Mouse (Mus musculus) cerebellum, adult 11 months (tissue): ENCODE measurements around the gene Gm45234.

ENCODE experiments used
- DNase-seq: peaks from one replicate; pipeline ENCODE4 v3.0.0; 2022

The Gm45234 gene

DNA sequence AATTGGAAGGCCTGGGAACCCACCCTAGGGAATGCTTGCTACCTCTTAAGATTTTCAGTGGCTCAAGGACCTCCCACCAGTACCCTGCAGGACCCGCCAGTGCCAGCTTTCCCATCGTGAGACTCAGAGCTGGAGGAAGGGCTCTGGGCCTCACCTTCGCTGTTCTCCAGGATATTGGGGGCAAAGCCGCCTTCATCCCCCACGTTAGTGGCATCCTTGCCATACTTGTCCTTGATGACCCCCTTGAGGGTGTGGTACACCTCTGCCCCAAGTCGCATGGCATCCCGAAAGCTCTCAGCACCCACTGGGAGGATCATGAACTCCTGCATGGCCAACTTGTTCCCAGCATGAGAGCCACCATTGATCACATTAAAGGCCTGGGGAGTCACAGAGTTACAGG lies 10.1 kb upstream of the Gm45234 start:
- DNase-seq = no peak

DNA sequence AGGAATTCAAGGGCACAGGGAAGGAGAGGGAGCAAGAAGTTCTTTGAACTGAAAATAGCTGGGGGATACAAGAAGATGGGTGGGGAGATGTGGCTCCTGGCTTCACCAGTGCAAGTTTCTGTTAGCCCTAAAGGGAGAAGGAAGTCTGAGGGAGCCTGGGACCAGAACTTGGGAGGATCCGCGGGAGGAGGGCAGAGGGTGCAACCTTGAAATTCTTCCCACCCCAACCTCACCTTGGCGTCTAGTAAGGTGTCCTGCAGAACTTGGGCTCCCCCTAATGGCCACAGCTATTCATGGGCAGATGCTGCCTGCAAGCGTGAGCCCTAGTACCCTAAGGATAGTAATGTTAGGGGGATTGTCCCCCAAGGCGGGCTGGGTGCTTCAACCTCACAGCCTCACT lies 3.4 kb upstream of the Gm45234 start:
- peak; percentile 83 for DNase-seq

DNA sequence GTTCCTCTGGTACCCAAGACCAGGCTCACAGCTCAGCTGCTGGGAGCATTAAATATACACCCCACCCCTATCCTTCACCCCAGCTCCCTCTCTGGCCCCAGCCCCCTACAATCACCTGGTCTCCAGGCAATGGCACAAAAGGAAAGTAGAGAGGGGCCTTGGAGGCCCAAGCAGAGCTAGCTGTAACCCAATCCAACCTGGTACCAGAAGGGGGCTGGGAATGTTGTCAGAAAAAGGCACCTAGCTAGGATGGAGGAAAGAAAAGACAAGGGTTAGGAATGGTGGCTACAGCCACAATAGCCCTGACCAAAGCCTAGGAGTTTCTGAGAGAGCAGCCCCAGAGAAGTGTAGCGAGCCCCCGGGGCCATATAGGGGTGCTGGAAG lies 3.0 kb upstream of the Gm45234 start:
- DNase-seq = peak; percentile 30

DNA sequence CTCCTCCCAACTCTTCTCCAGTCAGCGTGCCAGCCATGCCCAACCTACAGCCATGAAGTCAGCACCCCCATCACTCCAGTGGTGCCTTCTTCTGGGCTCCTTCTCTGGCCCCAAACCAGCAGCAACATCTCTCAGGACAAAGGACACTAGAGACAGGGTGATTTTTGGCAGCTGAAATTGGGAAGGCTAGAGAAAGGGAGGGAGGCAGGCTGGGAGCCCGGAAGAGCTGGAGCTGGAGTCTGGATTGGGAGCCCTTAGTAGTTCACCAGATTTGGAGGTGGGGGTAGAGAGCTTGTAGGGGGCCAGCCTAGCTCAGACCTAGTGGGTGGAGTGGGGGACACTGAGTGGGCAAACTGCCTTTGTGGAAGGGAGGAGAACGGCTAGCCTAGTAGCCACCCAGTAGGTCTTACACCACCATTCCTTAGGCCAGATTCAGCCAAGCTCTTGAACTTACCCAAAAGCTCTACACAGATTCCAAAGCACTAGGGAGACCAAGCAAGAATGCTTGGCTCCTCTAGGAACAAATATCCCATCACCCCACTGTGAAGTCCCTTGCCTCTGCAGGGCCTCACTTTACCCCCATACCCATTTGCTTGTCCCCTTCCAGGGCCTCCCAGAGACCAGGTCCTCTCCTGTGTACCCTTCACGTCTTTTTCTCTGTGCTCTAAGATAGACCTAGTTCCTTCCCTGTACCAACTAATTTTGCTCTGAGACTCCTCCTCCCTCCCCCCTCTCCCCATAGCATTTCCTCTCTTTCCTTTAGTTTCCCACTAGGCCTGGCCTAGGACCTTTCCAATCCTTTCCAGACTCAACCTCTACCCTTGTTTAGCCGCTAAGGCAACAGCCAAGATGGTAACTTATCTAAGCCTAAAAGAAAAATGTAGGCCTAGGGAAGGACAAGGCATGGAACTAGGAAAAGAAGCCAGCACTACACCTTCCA lies 2.4 kb upstream of the Gm45234 start:
- peak; percentile 66 for DNase-seq

DNA sequence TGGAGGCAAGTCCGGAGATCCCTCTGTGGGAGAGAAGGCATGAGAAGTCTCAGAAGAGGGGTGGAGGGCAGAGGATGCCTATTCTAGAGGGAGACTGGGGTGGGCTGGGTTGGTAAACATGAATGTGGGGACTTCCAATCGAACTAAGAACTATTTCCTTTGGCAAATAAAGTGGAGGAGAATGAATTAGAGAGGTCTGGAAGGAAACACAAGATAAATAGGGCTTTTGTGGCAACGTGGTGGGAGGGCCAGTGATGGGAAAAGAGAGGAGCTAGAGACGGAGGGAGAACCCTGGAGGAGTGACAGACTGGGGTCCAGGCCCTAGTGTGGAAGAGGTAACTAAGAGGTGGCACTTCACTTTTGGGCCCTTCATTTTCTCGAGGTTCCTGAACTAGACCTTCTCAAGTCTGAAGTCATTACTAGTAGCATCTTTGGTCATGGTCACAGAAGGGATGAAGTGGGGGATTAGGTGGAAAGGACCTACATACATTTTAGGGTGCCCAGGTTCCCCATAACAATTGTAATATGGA lies 1.6 kb upstream of the Gm45234 start:
- no peak for DNase-seq

DNA sequence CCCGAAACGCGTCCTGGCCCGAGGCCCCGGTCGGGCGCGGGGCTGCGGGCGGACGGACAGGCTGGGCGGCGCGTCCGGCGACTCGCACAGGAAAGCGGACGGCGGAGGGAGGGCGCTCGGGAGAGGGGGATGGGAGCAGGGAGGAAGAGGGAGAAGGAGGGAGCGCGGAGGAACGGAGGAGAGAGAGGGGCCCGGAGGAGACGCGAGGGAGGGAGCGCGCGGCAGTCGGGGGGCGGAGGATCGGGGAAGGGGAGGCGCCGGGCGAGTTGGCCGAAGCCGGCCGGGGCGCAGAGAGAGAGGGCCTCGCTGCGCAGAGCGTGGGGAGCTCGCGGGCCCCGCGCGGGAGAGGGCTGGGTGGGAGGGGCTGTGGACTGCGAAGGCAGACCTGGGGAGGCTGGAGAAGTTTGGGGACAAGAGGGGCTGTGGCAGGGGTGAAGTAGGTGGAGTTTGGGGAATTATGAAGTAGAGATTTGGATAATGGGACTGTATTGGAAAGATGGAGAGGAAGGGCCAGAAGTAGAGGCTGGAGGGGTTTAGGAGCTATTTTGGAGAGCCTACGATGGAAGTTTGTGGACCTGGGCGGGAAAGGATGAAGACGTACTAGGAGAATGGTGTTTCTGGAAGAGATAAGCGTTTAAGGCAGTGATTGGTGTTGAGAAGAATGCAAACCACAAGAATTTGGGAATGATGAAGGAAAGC lies 980 bp upstream of the Gm45234 start:
- peak; percentile 83 for DNase-seq

DNA sequence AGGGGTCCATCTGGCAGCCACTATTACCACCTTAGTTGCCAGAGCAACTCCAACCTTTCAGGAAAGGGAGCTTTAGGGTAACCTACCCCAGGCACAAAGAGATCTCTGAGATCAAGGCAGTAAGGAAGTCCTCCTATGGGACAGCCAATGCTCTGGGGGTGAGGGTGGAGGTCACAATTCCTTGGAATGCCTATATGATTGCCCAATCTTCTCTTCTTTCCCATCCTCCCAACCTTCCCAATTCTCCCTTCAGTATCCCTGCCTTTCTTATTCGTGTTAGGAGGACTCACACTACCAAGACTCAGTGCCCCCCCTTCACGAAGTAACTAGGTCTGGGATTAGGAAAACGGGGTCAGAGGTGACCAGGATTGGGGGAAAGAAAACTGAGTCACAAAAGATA lies 515 bp downstream of the Gm45234 start:
- no peak for DNase-seq

DNA sequence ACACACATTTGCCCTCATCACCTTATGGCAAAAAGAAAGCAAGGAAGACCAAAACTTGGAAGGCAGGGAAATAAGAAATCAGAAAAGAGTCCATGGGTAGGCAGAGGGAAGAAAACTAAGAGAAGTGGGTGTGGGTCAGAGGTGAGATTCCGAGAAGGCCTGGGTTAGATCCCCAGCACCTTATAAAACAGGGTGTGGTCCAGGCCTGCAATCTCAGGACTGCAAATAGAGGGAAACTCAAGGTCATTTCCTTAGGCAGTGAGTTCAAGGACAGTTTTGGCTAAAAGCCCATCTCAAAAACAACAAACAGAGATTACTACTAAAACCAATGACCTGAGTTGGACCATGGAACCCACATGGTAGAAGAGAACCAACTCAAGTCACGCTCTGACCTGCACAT lies 2.0 kb downstream of the Gm45234 start:
- no peak for DNase-seq

DNA sequence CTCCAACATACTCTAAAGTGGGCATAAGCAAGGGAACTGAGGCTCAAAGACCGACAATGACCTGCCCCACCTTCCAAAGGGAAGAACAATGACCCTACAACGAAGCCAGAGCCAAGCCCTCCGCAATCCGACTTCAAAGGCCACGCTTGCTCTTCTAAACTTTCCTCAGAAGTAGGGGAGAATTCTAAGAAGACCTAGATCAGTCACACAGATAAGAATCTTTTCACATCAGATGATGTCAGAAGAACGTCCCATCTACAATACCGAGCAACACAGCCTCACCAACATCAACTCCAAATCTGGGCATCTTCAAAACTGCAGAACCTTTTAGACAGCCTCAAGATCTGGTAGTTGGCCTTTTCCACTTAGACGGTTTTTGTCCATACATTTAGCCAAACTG lies 5.4 kb downstream of the Gm45234 start:
- DNase-seq = no peak

DNA sequence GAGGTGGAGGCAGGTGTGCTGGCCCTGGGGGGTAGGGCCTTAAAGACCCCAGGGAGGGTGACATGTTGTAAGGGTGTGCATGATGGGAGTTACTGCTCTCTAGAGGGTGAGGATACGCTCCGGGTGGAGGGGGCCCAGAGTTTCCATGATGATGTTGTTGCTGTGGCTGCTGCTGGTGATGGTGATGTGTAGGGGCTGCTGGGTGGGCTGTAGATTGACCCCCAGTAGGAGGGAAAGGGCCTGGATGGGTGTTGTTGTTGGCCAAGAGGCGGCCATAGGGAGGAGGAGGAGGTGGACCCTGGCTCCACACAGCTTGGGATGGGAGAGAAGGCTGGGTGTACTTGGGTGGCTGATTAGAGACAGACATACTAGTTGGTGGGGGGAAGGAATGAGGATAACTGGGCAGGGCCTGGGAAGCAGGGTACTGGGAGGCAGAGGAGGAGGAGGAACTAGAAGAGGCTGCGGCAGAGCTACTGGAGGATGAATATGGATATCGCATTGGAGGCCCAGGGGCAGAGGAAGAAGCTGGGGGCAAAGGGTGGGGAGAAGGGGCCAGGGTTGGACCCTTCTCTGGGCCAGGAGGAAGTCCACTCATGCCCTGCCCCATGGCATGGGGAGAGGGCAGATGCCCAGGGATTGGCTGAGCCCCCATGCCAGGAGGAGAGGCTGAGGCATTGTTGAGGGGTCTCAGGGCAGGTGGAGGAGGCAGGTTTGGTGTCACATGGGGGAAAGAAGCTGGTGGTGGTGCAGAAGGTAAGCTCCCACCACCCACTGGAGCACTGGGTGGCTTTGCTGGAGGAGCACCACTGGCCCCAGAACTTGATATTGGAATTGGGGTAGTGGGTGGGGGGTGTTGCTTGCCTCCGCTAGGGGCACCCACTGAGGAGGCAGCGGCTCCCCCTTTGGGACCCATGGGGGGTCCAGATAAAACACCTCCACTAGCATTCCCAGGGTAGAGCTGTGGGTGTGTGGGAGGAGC lies 8.9 kb downstream of the Gm45234 start:
- peak; percentile 38 for DNase-seq

DNA sequence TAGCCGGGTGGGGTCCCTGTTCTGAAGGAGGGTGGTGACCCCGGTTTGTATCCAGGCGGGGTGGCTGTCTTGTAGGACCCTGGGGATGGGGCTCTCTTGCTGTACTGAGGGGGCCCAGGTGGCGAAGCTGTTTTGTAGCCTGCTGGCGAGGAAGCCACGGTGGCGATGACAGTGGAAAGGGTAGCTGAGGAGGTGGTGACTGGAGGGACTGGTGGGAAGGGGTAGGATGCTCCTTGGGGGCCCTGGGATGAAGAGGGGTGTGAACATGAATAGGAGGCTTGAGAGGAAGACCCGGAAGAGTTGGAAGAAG lies 9.6 kb downstream of the Gm45234 start:
- no peak for DNase-seq

DNA sequence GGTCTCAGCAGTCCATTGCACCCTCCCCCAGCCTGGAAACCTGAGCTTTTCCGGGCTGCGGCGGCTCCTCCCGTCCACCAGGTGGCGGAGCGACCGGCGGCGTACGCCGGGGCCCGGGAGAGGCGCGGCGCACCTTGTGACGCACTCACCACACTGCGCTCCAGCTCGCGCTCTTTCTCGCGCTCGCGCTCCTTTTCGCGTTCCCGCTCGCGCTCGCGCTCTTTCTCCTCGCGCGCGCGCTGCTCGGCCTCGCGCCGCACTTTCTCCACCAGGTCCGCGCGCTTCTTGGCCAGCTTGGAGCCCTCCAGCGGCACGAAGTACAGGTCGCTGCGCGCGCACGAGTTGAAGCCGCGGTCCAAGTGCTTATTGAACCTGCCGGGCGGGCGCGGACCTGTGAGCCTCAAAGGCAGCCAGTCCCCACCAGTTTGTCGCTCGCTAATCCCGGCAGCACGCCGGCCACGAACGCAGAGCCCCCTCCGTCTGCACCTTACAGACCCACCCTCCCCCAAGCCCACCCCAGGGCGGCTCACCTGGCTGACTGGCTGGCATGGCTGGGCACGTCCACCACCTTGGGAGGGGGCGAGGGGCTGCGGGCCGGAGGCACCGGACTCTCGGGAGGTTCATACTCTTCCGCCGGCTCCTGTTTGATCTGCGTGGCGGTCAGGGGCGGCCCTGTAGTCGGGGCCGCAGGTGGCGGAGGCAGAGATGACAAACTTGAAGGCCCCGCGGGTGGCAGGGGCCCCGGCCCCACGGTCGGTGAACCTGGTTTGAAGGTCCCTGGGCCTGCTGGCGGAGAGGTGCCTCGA lies 10.1 kb downstream of the Gm45234 start:
- peak; percentile 97 for DNase-seq

DNA sequence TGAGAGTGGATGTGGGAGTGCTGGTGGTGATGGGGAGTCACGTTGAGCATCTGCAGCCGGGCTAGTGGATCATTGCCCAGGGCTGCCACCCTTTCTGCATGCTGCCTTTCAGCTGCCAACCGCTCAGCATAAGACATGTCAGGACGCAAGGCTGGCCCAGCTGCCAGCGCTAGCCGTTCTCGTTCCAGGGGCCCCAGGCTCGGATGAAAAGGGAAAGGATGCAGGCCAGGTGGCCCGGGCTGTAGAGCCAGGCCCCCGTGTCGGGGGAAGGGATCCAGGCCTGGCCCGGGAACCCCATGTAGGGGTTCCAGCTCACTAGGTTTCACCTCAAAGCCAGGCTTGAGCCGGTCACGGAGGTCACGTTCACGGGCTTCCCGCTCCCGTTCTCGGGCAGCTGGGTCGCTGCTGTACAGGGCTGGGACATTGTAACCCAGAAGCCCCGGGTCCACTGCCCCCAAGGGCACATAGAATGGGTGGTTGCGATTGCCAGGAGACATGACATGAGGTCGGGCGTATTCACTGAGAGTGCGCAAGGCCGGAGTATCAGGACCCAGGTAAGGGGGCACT lies 11.0 kb downstream of the Gm45234 start:
- DNase-seq = peak; percentile 70

DNA sequence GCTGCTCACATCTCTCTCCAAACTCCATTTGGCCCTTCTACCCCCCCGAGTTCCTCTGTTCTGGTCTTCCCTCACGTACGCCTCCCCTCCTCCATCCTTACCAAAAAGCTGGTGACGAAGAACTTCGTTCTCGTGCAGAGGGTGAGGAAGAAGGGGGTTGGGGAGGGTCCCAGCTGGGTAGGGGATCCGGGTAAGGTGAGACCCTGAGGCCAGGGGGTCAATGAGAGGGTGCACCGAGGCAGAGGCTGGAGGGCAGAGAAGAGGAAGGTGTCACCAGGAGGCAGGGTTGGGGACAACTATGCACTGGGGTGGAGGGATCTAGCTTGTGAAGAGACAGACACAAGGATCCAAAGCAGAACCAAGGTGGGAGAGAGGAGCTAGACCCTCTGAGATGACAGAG lies 12.2 kb downstream of the Gm45234 start:
- DNase-seq = peak; percentile 41

DNA sequence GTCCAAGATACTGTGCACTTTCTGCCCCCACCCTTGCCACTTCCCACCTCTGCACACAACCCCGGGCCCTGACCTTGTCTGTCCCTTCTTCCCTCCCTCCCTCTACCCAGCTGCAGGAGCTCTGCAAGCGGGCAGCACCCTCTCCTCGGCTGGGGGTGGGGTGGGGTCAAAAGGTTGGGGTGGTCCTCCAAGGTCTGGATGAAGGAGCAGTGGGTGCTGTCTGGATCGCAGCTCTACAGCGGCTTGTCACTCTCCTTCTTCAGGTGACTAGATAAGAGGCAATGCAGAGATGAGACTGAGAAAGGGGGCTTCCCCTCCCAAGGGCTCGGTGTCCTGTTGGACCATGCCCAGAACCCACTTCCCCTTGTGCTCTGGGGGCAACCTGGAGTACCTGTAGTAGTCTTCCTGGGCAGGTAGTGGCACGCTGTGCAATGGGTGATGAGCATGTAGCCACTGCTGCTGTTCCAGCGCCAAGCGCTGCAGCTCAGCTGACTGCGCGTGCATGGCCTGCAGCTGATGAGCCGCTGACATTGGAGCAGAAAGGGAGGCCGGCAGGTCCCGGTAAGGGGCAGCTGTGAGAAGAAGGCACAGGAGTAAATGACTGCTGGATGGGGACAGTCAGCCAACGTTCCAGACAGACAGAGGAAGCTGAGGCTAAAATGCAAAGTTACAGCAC lies 12.8 kb downstream of the Gm45234 start:
- DNase-seq = peak; percentile 42

DNA sequence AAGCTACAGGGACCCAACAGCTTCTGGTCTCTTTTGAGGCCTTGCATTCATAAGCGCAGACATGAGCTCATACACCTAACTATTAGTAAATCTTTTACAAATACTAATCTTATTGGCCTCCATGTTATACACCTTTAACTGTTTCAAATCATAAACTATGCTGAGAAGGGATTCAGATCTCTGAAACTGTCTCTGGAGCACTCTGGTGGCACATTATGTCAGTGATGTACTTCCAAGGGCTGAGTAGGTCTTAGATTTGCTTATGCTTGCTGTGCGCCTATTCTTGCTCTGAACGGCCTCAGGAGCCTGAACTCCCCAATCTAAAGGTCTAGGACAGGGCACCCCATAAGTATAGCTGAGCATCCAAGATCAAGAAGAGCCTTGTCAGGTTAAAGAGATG lies 14.0 kb downstream of the Gm45234 start:
- no peak for DNase-seq

DNA sequence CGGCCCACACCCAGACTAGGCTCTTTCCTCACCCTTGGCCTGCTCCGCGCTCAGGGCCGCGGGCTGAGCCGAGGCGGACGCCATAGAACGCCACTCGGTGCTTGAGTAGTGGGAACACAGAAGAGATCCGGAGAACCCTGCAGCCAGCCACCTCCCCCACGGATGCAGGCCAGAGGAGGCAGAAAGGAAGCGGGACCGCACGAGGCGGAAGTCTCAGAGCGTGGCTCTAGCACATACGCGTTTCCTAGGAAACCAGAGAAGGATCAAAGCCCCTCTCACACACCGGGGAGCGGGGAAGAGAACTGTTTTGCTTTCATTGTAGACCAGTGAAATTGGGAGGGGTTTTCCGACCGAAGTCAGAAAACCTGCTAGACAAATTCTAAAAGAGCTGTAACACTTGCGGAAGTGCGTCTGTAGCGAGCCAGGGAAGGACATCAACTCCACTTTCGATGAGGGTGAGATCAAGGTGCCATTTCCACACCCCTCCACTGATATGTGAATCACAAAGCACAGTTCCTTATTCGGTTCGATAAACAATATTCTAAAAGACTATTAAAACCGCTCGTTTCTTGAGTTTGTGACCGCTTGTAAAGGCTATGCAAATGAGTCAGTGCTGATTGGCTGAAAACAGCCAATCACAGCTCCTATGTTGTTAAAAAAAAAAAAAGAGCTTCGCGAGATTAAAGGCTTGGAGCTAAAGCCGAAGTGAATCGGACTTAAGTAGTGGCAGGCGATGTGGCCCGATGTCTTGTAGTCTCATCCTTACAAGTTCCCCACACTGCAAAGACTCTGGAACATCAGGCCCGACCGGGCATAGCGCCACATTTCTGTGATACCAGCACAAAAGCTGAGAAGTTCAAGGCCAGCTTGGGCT lies 14.7 kb downstream of the Gm45234 start, which contains the start of gene Grcc10:
TSS of gene Grcc10 (minus strand) at position 487 of the 874 bp plus-strand sequence.
- DNase-seq = peak; percentile 83

DNA sequence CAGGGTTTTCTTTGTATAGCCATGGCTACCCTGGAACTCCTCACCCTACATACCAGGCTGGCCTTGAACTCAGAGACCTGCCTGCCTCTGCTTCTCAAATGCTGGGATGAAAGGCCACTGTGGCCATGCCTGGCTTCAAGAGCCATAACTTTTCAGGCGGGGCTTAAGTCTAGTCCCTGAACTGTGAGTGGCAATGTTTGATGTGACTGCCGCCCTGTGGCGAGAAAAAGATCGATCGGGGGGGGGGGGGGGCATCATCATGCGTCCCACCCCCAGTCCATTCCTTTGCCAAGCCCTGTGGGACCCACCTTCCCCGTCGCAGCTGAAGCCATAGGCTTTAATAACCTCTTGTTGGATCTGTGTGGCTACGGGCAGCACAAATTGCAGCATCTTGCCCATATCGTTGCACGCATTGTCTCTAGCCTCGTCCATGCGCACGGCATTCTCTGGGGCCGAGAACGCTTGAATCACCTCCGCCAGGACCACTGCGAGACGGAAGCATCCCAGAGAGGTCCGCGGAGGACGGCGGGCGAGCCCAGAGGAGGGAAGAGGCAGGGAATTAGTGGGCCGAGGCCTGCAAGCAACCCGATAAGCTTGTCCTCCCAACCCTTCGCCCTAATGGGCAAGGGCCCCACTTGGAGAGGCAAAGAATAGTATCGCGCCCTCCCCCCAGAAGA lies 15.5 kb downstream of the Gm45234 start:
- DNase-seq = no peak

DNA sequence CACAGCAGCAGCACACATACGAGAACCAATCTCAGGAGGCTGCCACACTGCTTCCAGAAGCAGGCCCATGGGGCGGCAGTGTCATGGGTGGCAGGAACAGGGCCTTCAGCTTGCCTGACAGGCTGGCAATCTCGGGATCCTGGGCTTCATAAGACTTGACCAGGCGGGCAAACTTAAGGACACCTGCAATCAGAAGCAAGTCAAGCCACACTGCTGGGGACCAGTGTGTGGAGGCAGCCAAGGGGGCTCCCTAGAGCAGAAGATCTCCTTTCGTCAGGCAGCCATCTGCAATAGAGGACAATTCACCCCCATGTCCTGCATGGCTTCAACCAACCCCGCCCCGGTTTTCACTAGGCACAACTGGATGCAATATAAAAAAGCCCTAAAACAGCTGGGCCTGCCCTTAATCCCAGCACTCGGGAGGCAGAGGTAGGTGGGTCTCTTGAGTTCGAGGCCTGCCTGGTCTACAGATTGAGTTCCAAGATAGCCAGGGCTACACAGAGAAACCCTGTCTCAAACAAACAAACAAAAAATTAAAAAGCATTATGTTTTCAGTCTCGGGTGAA lies 16.5 kb downstream of the Gm45234 start:
- DNase-seq = no peak
